Mouse (Mus musculus) cerebellum, postnatal 10 days (tissue): Measurements from ENCODE around the gene Zc3h13.

Experiments
- DNase-seq, 2 experiments: peaks; one replicate each; pipeline ENCODE4 v3.0.0; 2021; ENCODE audit warnings: mixed read lengths in 2 of 2

Zc3h13 gene

DNA sequence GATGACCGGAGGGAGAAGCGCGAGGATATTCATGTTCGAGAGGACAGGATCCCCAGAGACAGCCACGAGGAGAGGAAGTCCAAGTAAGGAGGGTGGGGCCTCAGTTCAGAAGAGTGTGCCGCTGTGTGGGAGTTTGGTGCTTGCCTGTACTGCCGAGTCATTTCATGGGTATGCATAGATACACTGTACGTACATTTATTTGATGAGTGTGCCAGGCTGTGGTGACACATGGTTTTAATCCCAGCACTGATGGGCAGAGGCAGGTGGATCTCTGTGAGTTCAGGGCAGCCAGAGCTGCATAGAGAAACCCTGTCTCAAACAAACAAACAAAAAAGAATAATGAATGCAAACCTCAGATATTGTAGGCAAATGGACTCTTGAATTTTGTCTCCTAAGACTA lies 43.9 kb downstream of the Zc3h13 start:
- DNase-seq: no peak

DNA sequence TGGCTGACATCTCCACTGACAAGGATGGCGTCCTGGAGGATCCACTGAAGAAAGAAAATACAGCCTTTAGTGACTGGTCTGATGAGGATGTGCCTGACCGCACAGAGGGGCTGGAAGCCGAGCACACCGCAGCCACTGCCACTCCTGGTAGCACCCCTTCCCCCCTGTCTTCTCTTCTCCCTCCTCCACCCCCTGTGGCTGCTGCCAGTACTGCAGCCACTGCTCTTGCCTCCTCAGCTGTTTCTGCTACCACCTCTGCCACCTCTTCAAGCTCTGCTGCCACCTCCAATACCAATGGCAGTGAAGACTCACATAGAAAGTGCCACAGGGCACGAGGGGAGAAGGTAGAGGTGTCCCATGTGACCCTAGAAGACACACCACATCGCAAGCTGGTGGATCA lies 46.4 kb downstream of the Zc3h13 start:
- peak; percentile 53 to 65 for DNase-seq

DNA sequence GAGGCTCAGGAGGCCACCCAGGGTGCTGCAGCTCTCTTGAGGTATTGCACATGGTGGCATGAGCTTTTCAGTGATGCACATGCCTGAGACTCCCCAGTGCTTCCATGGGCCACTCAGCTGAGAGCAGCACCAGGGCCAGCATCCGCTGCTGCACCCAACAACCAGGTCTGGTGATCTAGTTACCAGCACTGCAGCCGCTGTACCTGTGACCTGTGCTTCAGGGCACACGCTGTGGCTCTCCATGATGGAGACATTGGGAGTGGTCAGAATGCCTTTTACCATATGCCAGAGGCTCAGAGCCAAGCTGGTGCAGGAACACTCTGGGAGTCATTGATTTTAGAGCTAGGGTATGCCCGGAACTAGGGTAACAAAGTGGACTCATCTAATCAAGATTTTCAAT lies 50.1 kb downstream of the Zc3h13 start:
- DNase-seq: peak; percentile 38 to 53

DNA sequence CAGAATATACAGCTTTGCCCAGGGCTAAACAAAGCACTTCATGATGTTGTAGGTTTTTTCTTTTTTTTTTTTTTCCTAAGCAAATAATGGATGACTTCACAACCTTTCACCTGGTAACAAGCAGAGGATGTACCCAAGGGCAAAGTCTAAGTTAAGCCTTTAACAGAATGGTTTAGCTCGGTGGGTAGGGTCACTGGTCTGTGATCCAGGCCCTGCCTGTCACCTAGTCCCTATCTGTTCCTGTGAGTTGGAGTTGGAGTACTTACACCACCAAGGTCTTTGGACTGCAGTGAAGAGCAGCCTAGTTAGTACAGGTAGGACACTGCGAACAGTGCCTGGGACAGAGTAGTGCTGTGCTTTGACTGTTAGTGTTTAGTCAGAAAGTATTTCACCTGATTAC lies 53.7 kb downstream of the Zc3h13 start:
- DNase-seq: no peak

DNA sequence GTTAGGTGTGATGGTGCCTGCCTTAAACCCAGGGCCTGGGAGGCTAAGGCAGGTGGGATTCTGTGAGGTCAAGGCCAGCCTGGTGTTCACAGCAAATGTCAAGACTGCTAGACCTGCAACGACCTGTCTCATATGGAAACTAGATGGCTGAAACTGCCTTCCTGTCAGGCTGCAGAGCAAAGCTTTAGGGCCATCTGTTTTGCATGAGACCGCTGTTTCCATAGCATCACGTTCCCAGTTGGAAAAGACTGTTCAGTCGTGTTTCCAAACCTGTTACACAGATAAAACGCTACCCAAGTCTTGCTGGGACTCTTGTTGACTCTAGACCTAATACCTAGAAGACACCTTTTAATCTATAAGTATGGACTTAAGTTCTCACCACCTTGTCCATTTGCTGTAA lies 61.9 kb downstream of the Zc3h13 start:
- no peak for DNase-seq

DNA sequence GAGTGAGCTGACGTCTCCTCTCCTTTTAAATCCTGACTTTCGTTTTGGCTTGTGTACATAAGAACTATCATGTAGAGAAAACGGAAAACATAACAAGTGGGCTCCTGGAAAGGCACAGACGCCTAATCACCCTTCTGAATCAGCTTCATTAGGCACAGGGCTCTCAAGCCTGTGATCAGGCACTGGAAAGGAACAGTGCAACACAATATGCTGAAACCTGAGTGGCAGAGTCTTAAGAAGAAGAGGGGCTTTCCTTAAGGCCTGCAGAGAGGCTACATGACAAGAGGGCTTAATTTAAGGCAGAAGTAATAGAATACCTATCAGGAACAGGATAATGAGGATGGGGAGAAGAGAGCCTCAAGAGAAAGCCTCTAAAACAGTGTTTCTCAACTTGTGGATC lies 67.5 kb downstream of the Zc3h13 start:
- no peak for DNase-seq

DNA sequence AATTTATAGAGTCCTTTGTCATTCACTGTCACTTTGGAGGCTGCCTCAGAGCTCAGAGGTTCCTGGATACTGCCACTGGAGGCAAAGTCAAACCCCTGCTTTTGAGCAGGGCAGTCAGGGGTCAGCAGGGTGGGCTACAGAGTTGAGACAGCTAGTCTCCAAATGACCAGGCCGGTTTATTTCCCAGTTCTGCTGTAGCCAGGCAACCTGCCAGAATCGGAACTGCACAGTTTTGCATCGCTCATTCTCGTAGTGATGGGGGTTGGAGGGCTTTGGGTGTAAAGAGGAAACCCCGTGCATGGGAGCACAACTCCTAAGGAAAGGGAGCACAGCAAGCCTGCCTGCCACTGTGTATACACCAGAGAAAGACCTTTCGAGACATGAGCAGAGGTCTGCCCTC lies 79.1 kb downstream of the Zc3h13 start:
- DNase-seq: peak; percentile 33 to 40

DNA sequence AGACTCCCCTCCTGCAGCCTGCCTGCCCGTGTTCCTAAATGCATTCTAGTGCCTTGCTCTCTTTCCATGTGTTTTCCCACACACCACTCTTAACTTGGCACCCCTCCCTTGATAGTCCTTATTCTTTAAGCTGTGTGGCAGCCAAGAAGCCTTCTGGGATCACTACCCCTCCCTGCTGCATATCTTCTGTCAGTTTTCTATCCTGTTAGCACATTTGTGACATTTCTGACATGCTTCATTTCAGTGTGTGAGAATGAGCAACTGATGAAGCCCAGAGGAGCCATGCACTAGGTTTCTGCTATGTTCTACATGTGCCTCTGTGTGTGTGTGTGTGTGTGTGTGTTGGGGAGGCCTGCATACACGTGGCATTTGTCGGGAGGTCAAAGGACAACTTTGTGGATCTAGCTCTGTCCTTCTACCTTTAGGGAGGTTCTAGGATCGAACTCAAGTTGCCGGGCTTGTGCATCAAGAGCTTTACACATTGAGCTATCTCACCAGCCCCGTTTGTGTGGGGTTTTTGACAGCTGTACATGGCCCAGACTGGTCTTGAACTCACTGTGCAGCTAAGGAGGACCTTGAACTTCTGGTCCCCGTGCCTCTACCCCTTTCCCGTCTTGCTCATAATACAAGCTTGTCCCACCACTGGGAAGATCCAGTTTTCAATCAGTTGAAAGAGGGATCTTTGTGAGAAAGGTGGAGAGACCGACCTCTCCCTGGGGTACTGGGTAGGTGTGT lies 81.3 kb downstream of the Zc3h13 start:
- no peak for DNase-seq

DNA sequence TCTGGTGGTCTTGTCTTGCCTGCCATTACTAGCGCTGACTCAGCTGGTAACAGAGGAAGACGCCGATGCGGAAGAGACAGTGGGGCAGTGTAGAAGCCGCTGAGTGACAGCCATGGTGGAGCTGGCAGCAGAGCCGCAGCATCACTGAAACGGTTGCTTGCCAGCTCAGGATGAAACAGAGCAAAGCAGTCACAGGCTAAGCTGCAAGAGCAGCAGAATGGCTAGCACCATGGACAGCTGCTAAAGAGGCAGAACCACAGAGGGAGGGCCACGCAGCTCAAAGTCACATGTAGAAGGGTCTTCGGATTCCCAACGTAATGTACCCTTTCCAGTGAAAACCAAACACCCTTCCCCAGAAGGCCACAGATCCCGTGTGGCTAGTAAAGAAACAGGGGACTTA lies 82.6 kb downstream of the Zc3h13 start:
- DNase-seq: peak; percentile 53 to 61

DNA sequence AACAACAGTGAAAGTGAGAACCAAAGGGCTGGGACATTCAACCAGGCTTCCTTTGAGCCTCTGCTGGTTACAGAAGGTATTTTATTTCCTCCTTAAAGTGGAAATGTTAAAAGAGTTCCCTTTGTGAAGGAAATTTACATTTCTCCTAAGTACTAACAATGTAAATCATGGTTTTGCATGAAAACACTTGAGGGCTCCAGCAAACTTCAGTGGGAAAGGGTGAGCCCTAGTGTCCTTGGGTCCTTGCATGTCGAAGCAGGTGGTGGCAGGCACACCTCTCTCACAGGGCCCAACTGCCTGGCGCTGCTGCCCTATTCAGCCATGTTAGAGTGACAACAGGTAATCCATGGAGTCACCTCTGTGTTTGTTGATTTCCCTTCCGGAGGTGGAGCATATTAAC lies 83.3 kb downstream of the Zc3h13 start:
- DNase-seq: no peak

DNA sequence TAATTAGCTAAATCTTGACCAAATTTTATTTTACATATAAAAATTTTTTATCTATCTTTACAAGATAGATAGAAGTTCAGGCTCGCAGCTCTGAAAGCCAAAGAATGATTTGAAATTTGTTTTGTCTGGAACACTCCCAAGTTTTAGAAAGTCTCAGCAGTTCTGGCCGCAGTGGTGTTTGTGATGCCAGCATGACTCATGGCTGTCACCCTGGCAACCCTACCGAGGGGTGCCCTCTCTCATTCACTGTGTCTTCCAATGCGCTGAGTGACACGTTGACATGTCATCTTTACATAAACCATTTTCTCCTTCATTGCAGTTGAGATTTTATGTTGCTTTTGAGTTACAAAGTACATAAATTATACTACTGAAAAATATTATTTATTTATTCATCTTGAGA lies 85.7 kb downstream of the Zc3h13 start:
- DNase-seq: peak; percentile 60

DNA sequence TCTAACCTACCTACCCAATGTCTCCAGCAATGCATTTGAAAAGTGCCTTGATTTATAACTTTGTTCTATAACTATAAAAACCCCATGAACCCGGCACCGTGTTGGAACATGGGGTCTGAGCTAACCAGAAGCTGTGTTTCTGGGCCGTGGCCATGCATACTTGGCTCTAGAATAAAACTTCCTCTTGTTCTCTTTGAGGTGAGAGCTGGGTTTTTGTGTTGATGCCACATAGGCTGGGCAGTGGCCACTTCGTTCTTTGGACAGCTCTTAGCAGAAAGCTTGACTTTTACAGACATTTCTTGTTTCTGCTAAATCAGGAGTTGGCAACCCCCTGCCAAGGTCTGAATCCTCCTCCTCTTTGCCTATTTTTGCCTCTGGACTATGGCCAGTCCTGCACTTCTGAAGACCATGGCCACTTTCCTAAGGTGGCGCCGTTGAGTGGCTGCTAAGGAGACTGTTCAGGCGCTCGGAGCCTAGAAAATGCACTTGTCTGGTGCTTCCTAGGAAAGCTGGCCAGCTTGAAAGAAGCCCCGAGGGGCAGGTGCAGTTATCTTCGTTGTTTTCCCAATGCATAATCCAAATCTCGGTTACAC lies 90.9 kb downstream of the Zc3h13 start:
- peak; percentile 79 to 82 for DNase-seq

DNA sequence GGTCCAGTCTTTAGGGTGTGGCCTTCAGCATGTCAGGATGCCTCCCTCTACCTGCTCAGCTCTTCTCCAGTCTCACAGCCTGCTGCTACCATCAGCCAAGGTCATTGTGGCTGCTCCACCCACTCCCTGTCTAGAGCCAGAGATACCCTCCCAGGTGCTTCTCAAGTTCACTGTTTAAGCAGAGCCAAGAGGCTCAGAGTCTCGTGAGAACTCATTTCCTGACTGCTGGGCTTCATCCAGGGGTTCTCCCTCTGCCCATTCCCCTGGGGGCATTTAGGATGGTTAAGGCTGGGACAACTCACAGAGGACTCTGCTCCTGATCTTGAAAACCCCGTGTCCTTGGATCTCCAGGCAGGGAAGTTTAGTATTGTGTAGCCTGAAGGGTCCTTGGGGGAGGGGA lies 92.1 kb downstream of the Zc3h13 start:
- DNase-seq: no peak

DNA sequence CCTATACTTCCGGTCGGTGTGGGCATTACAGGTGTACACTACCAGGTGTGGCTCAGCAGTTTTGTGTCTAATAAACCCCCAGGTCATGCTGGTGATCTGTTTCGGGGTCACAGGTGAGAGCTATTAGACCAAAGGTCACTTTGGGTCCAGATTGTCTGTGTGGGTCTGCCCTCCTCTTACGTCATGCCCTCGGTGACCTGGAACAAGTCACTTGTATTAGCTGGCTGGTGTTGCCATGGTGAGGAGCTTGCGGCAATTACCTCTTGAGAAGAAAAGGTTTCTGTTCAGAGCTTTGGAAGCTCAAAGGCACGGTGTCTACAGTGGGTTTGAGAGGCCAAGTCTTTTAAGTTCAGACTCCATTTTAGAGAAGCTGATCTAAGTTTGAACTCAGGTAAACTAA lies 93.4 kb downstream of the Zc3h13 start:
- DNase-seq: no peak
